Mouse (Mus musculus) limb, embryonic 10.5 days (tissue): ENCODE measurements at regions not wholly inside any gene's neighbourhood (a gene's known extent, or its start where the extent isn't known, plus 50 kb on each side); places are given as distances from the start of the nearest gene placed in this dataset.
A peak's percentile ranks its signal among the peaks of the same experiment; 100 is the strongest.

ENCODE experiments used
- DNase-seq: peaks from one replicate; pipeline ENCODE4 v3.0.0-alpha.2; 2017; ENCODE audit warnings: low spot score
- H3K27ac ChIP-seq: fragments of 300-500 bp; sonication (generic); 2 replicates; pipeline ENCODE4 v1.5.1; 2016; ENCODE audit warnings: mild to moderate bottlenecking
- H3K27me3 ChIP-seq: fragments of 300-500 bp; sonication (generic); 2 replicates; pipeline ENCODE4 v1.6.1; 2016; ENCODE audit warnings: low read depth, mild to moderate bottlenecking; ENCODE audit not compliant: poor library complexity, severe bottlenecking
- H3K36me3 ChIP-seq: fragments of 300-500 bp; sonication (generic); 2 replicates; pipeline ENCODE4 v1.6.1; 2016; ENCODE audit warnings: mild to moderate bottlenecking, moderate library complexity
- H3K4me1 ChIP-seq: fragments of 300-500 bp; sonication (generic); 2 replicates; pipeline ENCODE4 v1.6.1; 2016
- H3K4me3 ChIP-seq: fragments of 300-500 bp; sonication (generic); 2 replicates; pipeline ENCODE4 v1.5.1; 2016; ENCODE audit warnings: mild to moderate bottlenecking, moderate library complexity
- H3K9me3 ChIP-seq: fragments of 300-500 bp; sonication (generic); replicated peaks from 2 replicates; pipeline ENCODE4 v1.6.1; 2016; ENCODE audit warnings: mild to moderate bottlenecking
- WGBS: fragments of 180-500 bp; shearing (Covaris S2); methylation state at CpG from one replicate; pipeline ENCODE4 v1.1.7; 2016; 5-methylcytosine and 5-hydroxymethylcytosine counted together

DNA sequence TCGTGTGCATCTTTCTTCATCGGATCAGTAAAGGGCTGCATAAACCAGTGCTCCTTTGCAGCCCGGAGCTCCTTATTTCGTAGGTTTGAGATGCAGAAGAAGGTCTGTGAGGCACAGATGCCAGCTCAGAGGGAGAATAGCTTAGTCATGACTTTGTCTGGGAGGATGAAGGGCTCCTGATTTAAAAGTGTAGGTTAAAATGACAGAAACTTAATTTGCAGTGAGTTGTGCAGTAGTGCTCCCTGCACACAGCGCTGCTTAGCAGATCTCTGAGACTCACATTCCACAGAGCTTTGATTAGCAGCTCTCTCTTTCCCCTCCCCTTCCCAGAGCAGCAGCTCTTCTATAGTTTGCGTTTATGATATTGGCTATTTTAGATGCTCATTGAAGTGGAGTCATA, 200.9 kb downstream of the Vrk1 start:
- no peak overlapping the region for H3K27ac ChIP-seq
- H3K9me3 ChIP-seq = no peaks in the 10 kb centered on the region
- peaks cover 8% of the 10 kb centered on the region; the same call in 1 of the 2 replicates for H3K4me1 ChIP-seq
- no peaks in the 10 kb centered on the region for H3K27me3 ChIP-seq
- H3K36me3 ChIP-seq = no peaks in the 10 kb centered on the region
- H3K4me3 ChIP-seq = no peak overlapping the region
- no peak for DNase-seq
- WGBS = 89% methylated on average over 6 of the region's 6 CpGs

GRCm38 (mm10) chr12:106211488-106211887, 201.5 kb downstream of the Vrk1 start:
- Histone ChIP-seq H3K27ac (no peak overlapping the region), H3K4me3 (no peak overlapping the region), H3K9me3 (no peaks in the 10 kb centered on the region), H3K27me3 (no peaks in the 10 kb centered on the region), H3K4me1 (peaks cover 8% of the 10 kb centered on the region; the same call in 1 of the 2 replicates), H3K36me3 (no peaks in the 10 kb centered on the region)
- 86% methylated on average over 8 of the region's 8 CpGs for WGBS
- no peak for DNase-seq

- Histone ChIP-seq H3K4me1 (peaks cover 8% of the 10 kb centered on the region; the same call in 1 of the 2 replicates), H3K36me3 (no peaks in the 10 kb centered on the region), H3K9me3 (no peaks in the 10 kb centered on the region), H3K4me3 (no peak overlapping the region), H3K27ac (no peak overlapping the region), H3K27me3 (no peaks in the 10 kb centered on the region)
- 69% methylated on average over 5 of the region's 5 CpGs for WGBS
- DNase-seq = no peak
Observed at GRCm38 (mm10) chr12:106212397-106212796, 202.4 kb downstream of the Vrk1 start.

DNA sequence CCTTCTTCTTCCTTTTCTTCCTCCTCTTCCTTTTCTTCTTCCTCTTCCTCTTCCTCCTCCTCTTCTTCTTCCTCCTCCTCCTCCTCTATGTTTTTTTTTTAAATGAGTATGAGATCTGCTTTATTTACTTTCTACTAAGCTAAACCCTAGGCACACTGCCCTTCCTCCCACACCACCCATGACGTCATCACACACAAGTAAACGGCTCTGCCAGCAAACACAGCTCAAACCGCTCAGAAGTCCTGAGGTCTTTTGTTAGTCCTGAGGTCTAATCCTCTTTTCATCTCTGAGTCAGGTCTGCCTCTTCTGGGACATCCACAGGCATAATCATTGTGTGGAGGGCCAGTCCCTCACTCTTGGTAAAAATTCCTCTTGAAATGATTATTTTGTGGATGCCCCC, 210.0 kb downstream of the Vrk1 start:
- Histone ChIP-seq H3K4me3 (no peak overlapping the region), H3K27ac (no peak overlapping the region), H3K9me3 (no peaks in the 10 kb centered on the region), H3K4me1 (no peaks in the 10 kb centered on the region), H3K27me3 (no peaks in the 10 kb centered on the region), H3K36me3 (no peaks in the 10 kb centered on the region)
- no peak for DNase-seq
- WGBS = 65% methylated on average over 3 of the region's 3 CpGs

- no peak overlapping the region for H3K4me3 ChIP-seq
- H3K4me1 ChIP-seq = peaks cover 17% of the 10 kb centered on the region
- 42% methylated on average over 7 of the region's 7 CpGs for WGBS
- H3K27ac ChIP-seq = peak overlapping the region; percentile 30; the same call in 1 of the 2 replicates
- no peaks in the 10 kb centered on the region for H3K9me3 ChIP-seq
- no peaks in the 10 kb centered on the region for H3K36me3 ChIP-seq
- 0 out of 2 replicates have a peak, but pooled peaks cover 5% of the 10 kb centered on the region for H3K27me3 ChIP-seq
- DNase-seq = peak; percentile 55
Observed at GRCm38 (mm10) chr12:106226276-106226675, 216.2 kb downstream of the Vrk1 start.

GRCm38 (mm10) chr12:106226776-106227562, 216.9 kb downstream of the Vrk1 start:
- Histone ChIP-seq H3K27me3 (0 out of 2 replicates have a peak, but pooled peaks cover 5% of the 10 kb centered on the region), H3K36me3 (no peaks in the 10 kb centered on the region), H3K4me3 (peak overlapping the region; percentile 17; the same call in 1 of the 2 replicates), H3K9me3 (no peaks in the 10 kb centered on the region), H3K27ac (peak overlapping the region; percentile 40; the same call in 1 of the 2 replicates), H3K4me1 (peaks cover 21% of the 10 kb centered on the region)
- DNase-seq = no peak
- WGBS = 33% methylated on average over 25 of the region's 25 CpGs

- H3K4me3 ChIP-seq = peak overlapping the region; percentile 17; the same call in 1 of the 2 replicates
- 35% methylated on average over 8 of the region's 8 CpGs for WGBS
Observed at GRCm38 (mm10) chr12:106227563-106227840, 217.5 kb downstream of the Vrk1 start.

GRCm38 (mm10) chr12:106245178-106245840, 235.3 kb downstream of the Vrk1 start:
- Histone ChIP-seq H3K27ac (no peak overlapping the region), H3K27me3 (0 out of 2 replicates have a peak, but pooled peaks cover 6% of the 10 kb centered on the region), H3K36me3 (no peaks in the 10 kb centered on the region), H3K4me1 (peaks cover 19% of the 10 kb centered on the region; the same call in 1 of the 2 replicates), H3K9me3 (no peaks in the 10 kb centered on the region), H3K4me3 (no peak overlapping the region)
- DNase-seq = no peak
- 65% methylated on average over 10 of the region's 10 CpGs for WGBS

More at GRCm38 (mm10) chr12:106227563-106227840, 217.5 kb downstream of the Vrk1 start:
- Histone ChIP-seq H3K4me1 (peaks cover 21% of the 10 kb centered on the region), H3K36me3 (no peaks in the 10 kb centered on the region), H3K9me3 (no peaks in the 10 kb centered on the region), H3K27me3 (0 out of 2 replicates have a peak, but pooled peaks cover 5% of the 10 kb centered on the region), H3K27ac (peak overlapping the region; percentile 40; the same call in 1 of the 2 replicates)
- DNase-seq = peak; percentile 39

GRCm38 (mm10) chr12:106273591-106273990, 263.6 kb downstream of the Vrk1 start:
- no peak overlapping the region for H3K27ac ChIP-seq
- no peaks in the 10 kb centered on the region for H3K27me3 ChIP-seq
- no peak overlapping the region for H3K4me3 ChIP-seq
- no peaks in the 10 kb centered on the region for H3K4me1 ChIP-seq
- no peaks in the 10 kb centered on the region for H3K9me3 ChIP-seq
- H3K36me3 ChIP-seq = no peaks in the 10 kb centered on the region
- DNase-seq = no peak
- WGBS = 87% methylated on average over 7 of the region's 7 CpGs

- H3K4me3 ChIP-seq = no peak overlapping the region
- 91% methylated on average over 14 of the region's 14 CpGs for WGBS
- no peak for DNase-seq
- H3K36me3 ChIP-seq = no peaks in the 10 kb centered on the region
- H3K27ac ChIP-seq = no peak overlapping the region
- no peaks in the 10 kb centered on the region for H3K27me3 ChIP-seq
- H3K9me3 ChIP-seq = no peaks in the 10 kb centered on the region
- H3K4me1 ChIP-seq = 0 out of 2 replicates have a peak, but pooled peaks cover 3% of the 10 kb centered on the region
Observed at GRCm38 (mm10) chr12:106277886-106278285, 267.9 kb downstream of the Vrk1 start.

- Histone ChIP-seq H3K4me3 (no peak overlapping the region), H3K36me3 (no peaks in the 10 kb centered on the region), H3K9me3 (no peaks in the 10 kb centered on the region), H3K4me1 (0 out of 2 replicates have a peak, but pooled peaks cover 3% of the 10 kb centered on the region), H3K27ac (no peak overlapping the region), H3K27me3 (no peaks in the 10 kb centered on the region)
- DNase-seq = no peak
- 63% methylated on average over 16 of the region's 16 CpGs for WGBS
Observed at GRCm38 (mm10) chr12:106282491-106283106, 272.6 kb downstream of the Vrk1 start.

DNA sequence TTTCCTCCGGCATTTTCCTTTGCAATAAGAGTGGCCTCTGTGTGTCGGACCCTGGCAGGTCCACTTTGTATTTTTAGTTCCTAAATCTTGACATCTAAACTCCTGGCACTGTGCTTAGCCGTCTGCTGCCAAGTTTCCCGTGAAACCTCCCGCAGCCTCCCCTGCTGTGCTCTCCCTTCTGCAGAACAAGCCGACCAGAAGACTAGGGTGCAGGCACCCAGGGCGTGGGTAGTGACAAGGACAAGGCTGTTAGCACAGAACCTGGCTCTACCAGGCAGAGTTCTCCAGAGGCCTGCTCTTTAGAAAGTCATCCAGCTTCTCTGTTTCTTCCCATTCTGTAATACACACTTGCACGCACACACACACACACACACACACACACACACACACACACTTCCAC, 274.8 kb downstream of the Vrk1 start:
- Histone ChIP-seq H3K9me3 (no peaks in the 10 kb centered on the region), H3K4me3 (no peak overlapping the region), H3K27ac (no peak overlapping the region), H3K27me3 (no peaks in the 10 kb centered on the region), H3K36me3 (no peaks in the 10 kb centered on the region), H3K4me1 (peaks cover 11% of the 10 kb centered on the region)
- WGBS = 90% methylated on average over 8 of the region's 8 CpGs
- no peak for DNase-seq
